8 mouse cellular contexts compared by ENCODE assay signal in the genomic region with DNA sequence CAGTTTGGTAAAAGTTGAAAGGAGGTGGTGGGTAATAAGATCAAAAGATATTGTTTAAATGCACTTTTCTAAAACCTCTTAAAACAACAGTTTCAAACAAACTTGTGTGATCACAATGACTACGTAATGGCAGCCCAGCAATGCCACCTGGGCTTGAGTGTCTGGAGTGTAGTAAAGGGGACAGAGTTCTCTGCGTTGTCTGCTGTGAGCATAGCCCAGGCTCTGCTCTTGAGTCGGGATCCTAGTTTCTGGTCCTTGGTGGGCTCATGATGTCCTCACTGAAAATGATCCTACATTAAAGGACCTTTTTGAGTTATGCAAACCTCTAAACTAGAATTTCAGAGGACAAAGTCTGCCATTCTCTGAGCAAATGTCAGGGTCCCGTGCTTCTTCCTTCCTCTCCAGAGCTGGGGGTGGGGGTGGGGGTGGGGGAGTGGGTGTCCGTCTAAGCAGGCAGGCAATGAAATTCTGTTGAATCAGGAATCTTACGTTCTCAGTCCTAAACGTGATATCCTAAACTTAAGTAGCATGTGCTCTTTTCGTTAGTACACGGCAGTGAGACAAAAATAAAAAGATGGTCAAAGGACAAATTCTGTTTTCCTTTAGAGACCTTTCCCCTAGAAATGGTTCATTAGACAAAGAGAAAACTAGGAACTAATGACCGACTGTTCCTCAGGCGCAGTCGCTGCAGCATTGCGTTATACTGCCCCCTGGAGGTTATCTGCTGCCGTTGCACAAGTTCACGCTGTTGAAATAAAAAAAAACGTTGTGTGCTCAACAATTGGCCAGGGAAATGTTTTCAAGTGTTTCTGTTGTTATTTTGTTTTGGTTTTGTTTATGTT. TPM values are rescaled to one million over a fixed set of nuclear protein-coding genes. Genes with fewer than 3 reads are reported as not detected.
DNase-seq lines count a peak whose midpoint lies in the region; ATAC-seq and TF ChIP-seq lines count a peak whose summit lies in the region.

No protein-coding gene starts in this region.

- whole genome bisulfite sequencing in heart, postnatal 0 days = 5% methylated on average over 16 of the region's 16 CpGs
- WGBS in lung, embryonic 14.5 days = 5% methylated on average over 16 of the region's 16 CpGs

- peak; percentile 2 for DNase-seq in MEL (ENCODE audit: low read depth, low spot score)
- DNase-seq in adrenal gland, postnatal 14 days = peak; percentile 76
- DNase-seq in embryo, embryonic 9.5 days (ENCODE audit: extremely low spot score) = peak; percentile 77
- DNase-seq in heart, postnatal 0 days (ENCODE audit: low spot score) = peak; percentile 76
- DNase-seq in kidney, postnatal 14 days = peak; percentile 73
- peak; percentile 95 for DNase-seq in lung, embryonic 14.5 days

- no peak overlapping the region for H3K4me3 ChIP-seq in MEL (ENCODE audit: control insufficient read depth in 1 of 2, insufficient read depth in 1 of 2, low read depth in 2 of 2, low read length in 2 of 2)
- H3K4me3 ChIP-seq in heart, postnatal 0 days (ENCODE audit: low read depth, low read length) = peak overlapping the region; percentile 41
- H3K4me3 ChIP-seq in lung, embryonic 14.5 days (ENCODE audit: low read depth, low read length) = peak overlapping the region; percentile 18; the same call in 1 of the 2 replicates

- no peaks in the 10 kb centered on the region for H3K36me3 ChIP-seq in MEL (ENCODE audit: control insufficient read depth in 1 of 2, insufficient read depth in 2 of 2, low read length in 2 of 2)
- no peaks in the 10 kb centered on the region for H3K36me3 ChIP-seq in heart, postnatal 0 days (replicated peaks; ENCODE audit: control insufficient read depth, insufficient read depth, low read length)
- H3K36me3 ChIP-seq in lung, embryonic 14.5 days (ENCODE audit: insufficient read depth) = no peaks in the 10 kb centered on the region

- H3K4me2 ChIP-seq in heart, postnatal 0 days (ENCODE audit: low read depth, low read length) = peak overlapping the region; percentile 68
- peak overlapping the region; percentile 58 for H3K4me2 ChIP-seq in lung, embryonic 14.5 days

- H3K9ac ChIP-seq in MEL (ENCODE audit: control insufficient read depth, low read depth, low read length, poor library complexity, severe bottlenecking) = no peak overlapping the region
- H3K9ac ChIP-seq in heart, postnatal 0 days (replicated peaks; ENCODE audit: low read depth, low read length) = peak overlapping the region; percentile 50
- peak overlapping the region; percentile 30; the same call in 1 of the 2 replicates for H3K9ac ChIP-seq in lung, embryonic 14.5 days

- H3K9me3 ChIP-seq in MEL (replicated peaks; ENCODE audit: insufficient read depth, low read length) = no peaks in the 10 kb centered on the region
- H3K9me3 ChIP-seq in heart, postnatal 0 days (replicated peaks; ENCODE audit: control insufficient read depth, low read length) = no peaks in the 10 kb centered on the region
- no peaks in the 10 kb centered on the region for H3K9me3 ChIP-seq in lung, embryonic 14.5 days (ENCODE audit: low read depth, low read length)

- TF ChIP-seq POLR2A in MEL (IDR thresholded peaks at IDR 0.05; ENCODE audit: control insufficient read depth in 1 of 2, insufficient read depth in 1 of 2, low read depth in 1 of 2, low read length in 2 of 2, poor library complexity in 1 of 2) = no peak

- H3K27me3 ChIP-seq in MEL (ENCODE audit: control insufficient read depth in 1 of 2, insufficient read depth in 2 of 2, low read length in 2 of 2) = no peaks in the 10 kb centered on the region
- no peaks in the 10 kb centered on the region for H3K27me3 ChIP-seq in heart, postnatal 0 days (ENCODE audit: control insufficient read depth, insufficient read depth, low read length)
- no peaks in the 10 kb centered on the region for H3K27me3 ChIP-seq in lung, embryonic 14.5 days (ENCODE audit: insufficient read depth, low read length)

- H3K79me2 ChIP-seq in MEL (ENCODE audit: control insufficient read depth, insufficient read depth, low read length, poor library complexity) = no peaks in the 10 kb centered on the region

- TF ChIP-seq CTCF in MEL (IDR thresholded peaks at IDR 0.05 in 2 of 3, conservative IDR thresholded peaks at IDR 0.05 in 1 of 3; ENCODE audit: control insufficient read depth in 1 of 3, insufficient read depth in 1 of 3, low read depth in 2 of 3, low read length in 3 of 3, poor library complexity in 1 of 3, severe bottlenecking in 1 of 3) = peak; percentile 36 to 62 (median 44)
- TF ChIP-seq CTCF in heart, postnatal 0 days (IDR thresholded peaks at IDR 0.05; ENCODE audit: low read depth) = peak; percentile 95
- TF ChIP-seq CTCF in lung, embryonic 14.5 days (IDR thresholded peaks at IDR 0.05; ENCODE audit: low read depth) = peak; percentile 95

- no peak overlapping the region for H3K27ac ChIP-seq in MEL (ENCODE audit: control insufficient read depth, low read depth, low read length)
- H3K27ac ChIP-seq in heart, postnatal 0 days (ENCODE audit: low read depth) = peak overlapping the region; percentile 46; the same call in 1 of the 2 replicates
- H3K27ac ChIP-seq in lung, embryonic 14.5 days (ENCODE audit: low read depth) = peak overlapping the region; percentile 63

- H3K4me1 ChIP-seq in MEL (ENCODE audit: control insufficient read depth in 1 of 2, insufficient read depth in 2 of 2, low read length in 2 of 2) = no peaks in the 10 kb centered on the region
- no peaks in the 10 kb centered on the region for H3K4me1 ChIP-seq in heart, postnatal 0 days (ENCODE audit: control insufficient read depth, insufficient read depth)
- peaks cover 4% of the 10 kb centered on the region; the same call in 1 of the 2 replicates for H3K4me1 ChIP-seq in lung, embryonic 14.5 days (ENCODE audit: insufficient read depth)

- ATAC-seq in heart, postnatal 0 days (ENCODE audit: insufficient read depth, low read depth) = peak; percentile 44; the same call in 1 of the 2 replicates
- ATAC-seq in lung, embryonic 14.5 days (ENCODE audit: insufficient read depth) = peak; percentile 64
- peak; percentile 51; the same call in 1 of the 2 replicates for ATAC-seq in neutrophil, adult 5-6 weeks (ENCODE audit: extremely low read depth, insufficient number of reproducible peaks, low FRiP score, poor library complexity, severe bottlenecking)
- ATAC-seq in erythroid progenitor cell, adult 5-6 weeks (replicated peaks; ENCODE audit: low FRiP score, poor library complexity, severe bottlenecking) = no peak

- TF ChIP-seq EP300 in MEL (IDR thresholded peaks at IDR 0.05; ENCODE audit: low read depth in 1 of 2, low read length in 2 of 2) = no peak
- no peak for TF ChIP-seq EP300 in heart, postnatal 0 days (IDR thresholded peaks at IDR 0.05; ENCODE audit: low read depth)

- peak; percentile 11 for TF ChIP-seq RAD21 in MEL (IDR thresholded peaks at IDR 0.05; ENCODE audit: low read depth, low read length)

TF ChIP-seq in MEL, 35 proteins besides CTCF, POLR2A, EP300 and RAD21:
- no peak for TF ChIP-seq UBTF (IDR thresholded peaks at IDR 0.05; ENCODE audit: borderline replicate concordance, insufficient read depth, low read depth, low read length)
- TF ChIP-seq JUND (IDR thresholded peaks at IDR 0.05; ENCODE audit: low read depth, low read length) = no peak
- TF ChIP-seq ZNF384 (IDR thresholded peaks at IDR 0.05; ENCODE audit: low read depth, low read length) = 0 out of 2 replicates have a peak, but pooled peaks have one; percentile 19
- TF ChIP-seq SMC3 (IDR thresholded peaks at IDR 0.05; ENCODE audit: low read depth, low read length) = peak; percentile 25; the same call in 1 of the 2 replicates
- no peak for TF ChIP-seq MXI1 (IDR thresholded peaks at IDR 0.05; ENCODE audit: low read depth, low read length)
- no peak for TF ChIP-seq RCOR1 (IDR thresholded peaks at IDR 0.05; ENCODE audit: low read depth, low read length)
TF ChIP-seq in MEL: peak in this region for 2.

RNA-seq across cellular contexts. Expression of gene Map9, which starts 24.5 kb away (rescaled TPM):
- total RNA-seq in MEL (2012; rRNA removed) = not detected in 2 replicates
- polyA plus RNA-seq in MEL (2012; ENCODE audit: insufficient read depth in 1 of 2, insufficient read length in 2 of 2, low read depth in 1 of 2, low replicate concordance in 2 of 2, missing spikeins in 1 of 2) = not detected
- total RNA-seq in adrenal gland, postnatal 14 days (2021) = 4.2 and 5.0 TPM in 2 replicates
- 1.8 and 3.7 TPM in 2 replicates for total RNA-seq in heart, postnatal 0 days (2014; rRNA removed; ENCODE audit: low replicate concordance)
- polyA plus RNA-seq in heart, postnatal 0 days (2015; fragmentation: Nextera tagmentation; extraction: Ambion mirVana) = 4.3 TPM in 2 replicates
- polyA plus RNA-seq in lung, embryonic 14.5 days (2014; fragmentation: Nextera tagmentation; extraction: Ambion mirVana) = 7.9 and 9.0 TPM in 2 replicates
- 0.47 and 0.49 TPM in 2 replicates for total RNA-seq in neutrophil, adult 5-6 weeks (2017)
- not detected in 2 replicates for total RNA-seq in erythroid progenitor cell, adult 5-6 weeks (2015; ENCODE audit: low replicate concordance)
- total RNA-seq in erythroid progenitor cell, adult 5-6 weeks (2017; ENCODE audit: low replicate concordance) = not detected in 2 replicates

Comparison
In these comparisons a context has a peak if more than half of its experiments do, and no peak if none do; other contexts are left out.
1. DNase-seq: peak in every context shown above with its lines; median percentile 95 in lung, embryonic 14.5 days; 77 in embryo, embryonic 9.5 days; 76 in adrenal gland, postnatal 14 days; 76 in heart, postnatal 0 days; 73 in kidney, postnatal 14 days; 2 in MEL.
2. H3K4me3 ChIP-seq: peak in heart, postnatal 0 days (single experiment) and lung, embryonic 14.5 days (single experiment); none in MEL (0 of 2).
3. CTCF ChIP-seq: peak in every context shown above with its lines; median percentile 95 in heart, postnatal 0 days; 95 in lung, embryonic 14.5 days; 44 in MEL.